Comparison of ENCODE assay signal across 9 mouse cellular contexts in genomic region chr17:86802351-86802985, GRCm38 (mm10). TPM values are rescaled to one million over a fixed set of nuclear protein-coding genes. Genes with fewer than 3 reads are reported as not detected.
DNase-seq lines count a peak whose midpoint lies in the region; ATAC-seq and TF ChIP-seq lines count a peak whose summit lies in the region.
"Had no signal": no experiment of that assay in that cellular context is flagged by ENCODE, and none has a peak within 500 bp of the region (broad histone marks: within the 10 kb centered on the region; RNA-seq: fewer than 3 reads in every experiment).

No protein-coding gene starts in this region.

- intact Hi-C loops in heart, postnatal 36 days (cut with DNase I): loop anchor here (1.0 to 5.0 kb wide), 3 partner anchors 48 to 266 kb away; no protein-coding TSS in a partner anchor

- TF ChIP-seq CTCF in layer of hippocampus, adult 2 months (conservative IDR thresholded peaks at IDR 0.05): peak; percentile 69

- 0 out of 2 replicates have a peak, but pooled peaks have one; percentile 21 for ATAC-seq in common myeloid progenitor, adult 5-6 weeks (replicated peaks; ENCODE audit: low read depth, poor library complexity, severe bottlenecking)

- no peak overlapping the region; the same call in 1 of the 2 replicates for H3K4me3 ChIP-seq in layer of hippocampus, adult 2 months
- H3K4me3 ChIP-seq: limb, embryonic 13.5 days had no signal

- DNase-seq in layer of hippocampus, adult 2 months (ENCODE audit: low spot score in 2 of 2): no peak
- no peak for DNase-seq in layer of hippocampus, adult 9-11 months
- peak; percentile 64 to 70 for DNase-seq in heart, postnatal 36 days
- DNase-seq in lung, postnatal 14 days: peak; percentile 53
- DNase-seq in right cerebral cortex, postnatal 25 days: no peak
- DNase-seq in yolk sac, embryonic 10.5 days (ENCODE audit: low spot score): no peak
- no peak for DNase-seq in ovary, postnatal 14 days (ENCODE audit: low spot score)

- H3K27ac ChIP-seq in layer of hippocampus, adult 2 months: peak overlapping the region; percentile 80
- H3K27ac ChIP-seq: limb, embryonic 13.5 days had no signal

RNA-seq across cellular contexts. Expression of gene Epas1, which starts 49.0 kb away (rescaled TPM):
- total RNA-seq in layer of hippocampus, adult 2 months (2021): 10 to 100 TPM; 98.7 to 99.2 TPM
- 0.10 and 0.41 TPM in 2 replicates for total RNA-seq in common myeloid progenitor, adult 5-6 weeks (2017)
- total RNA-seq in heart, postnatal 36 days (2021): 100 to 1,000 TPM; 239 to 306 TPM

Comparison
In these comparisons a context has a peak if more than half of its experiments do, and no peak if none do; other contexts are left out.
1. DNase-seq: peak in heart, postnatal 36 days (2 of 2) and lung, postnatal 14 days (single experiment); none in layer of hippocampus, adult 2 months (0 of 2), layer of hippocampus, adult 9-11 months (single experiment), right cerebral cortex, postnatal 25 days (single experiment), yolk sac, embryonic 10.5 days (single experiment) and ovary, postnatal 14 days (single experiment).
2. RNA of gene Epas1, which starts 49.0 kb away (total RNA-seq): 239 to 306 TPM in heart, postnatal 36 days and 98.7 to 99.2 TPM in layer of hippocampus, adult 2 months; 0.10 to 0.41 TPM in common myeloid progenitor, adult 5-6 weeks; every median in the first group is over 10 times any median in the second.